Mouse (Mus musculus) CH12.LX (cell line): ENCODE measurements around the gene Vav1. TPM values are rescaled to one million over a fixed set of nuclear protein-coding genes. Genes with fewer than 3 reads are reported as not detected.

Experiments
- DNase-seq: peaks from one replicate; pipeline ENCODE4 v3.0.0-alpha.2; 2013; ENCODE audit errors: extremely low read depth
- H3K27ac ChIP-seq: 2 replicates; pipeline ENCODE4 v1.5.1; 2012; ENCODE audit warnings: low read depth, mild to moderate bottlenecking, control low read depth, moderate library complexity; ENCODE audit not compliant: insufficient read depth
- H3K27me3 ChIP-seq: replicated peaks from 2 replicates; pipeline ENCODE3; 2012; ENCODE audit warnings: inconsistent platforms
- H3K36me3 ChIP-seq, 2 experiments: replicated peaks in 1 of 2; 2 replicates each; pipeline versions ENCODE3 to v1.6.1; 2012; ENCODE audit warnings: inconsistent platforms in 1 of 2, low read length in 1 of 2, mild to moderate bottlenecking in 1 of 2, mixed read lengths in 1 of 2, moderate library complexity in 1 of 2; ENCODE audit not compliant: control insufficient read depth in 1 of 2, insufficient read depth in 1 of 2
- H3K4me1 ChIP-seq, 2 experiments: 2 replicates each; pipeline ENCODE4 v1.6.1; 2012; ENCODE audit warnings: inconsistent platforms in 1 of 2, moderate library complexity in 1 of 2; ENCODE audit not compliant: insufficient read depth in 2 of 2, control insufficient read depth in 1 of 2
- H3K4me2 ChIP-seq: 2 replicates; pipeline ENCODE4 v1.6.1; 2012; ENCODE audit warnings: low read depth, mild to moderate bottlenecking, control low read depth; ENCODE audit not compliant: poor library complexity, insufficient read depth, severe bottlenecking
- H3K4me3 ChIP-seq, 3 experiments: fragments of 150-350 bp in 1 of 3; sonication (generic) in 1 of 3; replicated peaks in 1 of 3; 2 replicates each; pipeline versions ENCODE3 to v1.5.1; 2011 to 2012; ENCODE audit warnings: low read depth in 2 of 3, low read length in 2 of 3, mild to moderate bottlenecking in 2 of 3, moderate library complexity in 2 of 3, control low read depth in 1 of 3, improper control_type of control experiment in 1 of 3, inconsistent platforms in 1 of 3, mixed read lengths in 1 of 3; ENCODE audit not compliant: poor library complexity in 1 of 3
- H3K79me2 ChIP-seq: replicated peaks from 2 replicates; pipeline ENCODE4 v1.6.1; 2012; ENCODE audit warnings: mild to moderate bottlenecking, moderate library complexity; ENCODE audit not compliant: control insufficient read depth, poor library complexity, insufficient read depth, severe bottlenecking; ENCODE audit errors: extremely low read depth
- H3K9ac ChIP-seq: 2 replicates; pipeline ENCODE4 v1.6.1; 2012; ENCODE audit warnings: low read depth, mild to moderate bottlenecking, control low read depth, moderate library complexity; ENCODE audit not compliant: insufficient read depth
- H3K9me3 ChIP-seq: replicated peaks from 2 replicates; pipeline ENCODE3; 2012; ENCODE audit warnings: low read length, inconsistent platforms, mixed read lengths
- BHLHE40 ChIP-seq: IDR thresholded peaks from 2 replicates; pipeline ENCODE4 v1.6.1; 2011; ENCODE audit warnings: mild to moderate bottlenecking, low read depth, low read length, improper control_type of control experiment
- CHD1 ChIP-seq: IDR thresholded peaks from 2 replicates; pipeline ENCODE4 v1.6.1; 2012; ENCODE audit warnings: low read depth, low read length, improper control_type of control experiment, inconsistent platforms
- CHD2 ChIP-seq: IDR thresholded peaks from 2 replicates; pipeline ENCODE4 v1.6.1; 2011; ENCODE audit warnings: low read length, improper control_type of control experiment
- CTCF ChIP-seq, 2 experiments: IDR thresholded peaks in 1 of 2; conservative IDR thresholded peaks in 1 of 2; 2 replicates each; pipeline ENCODE4 v1.5.1; 2011 to 2012; ENCODE audit warnings: low read depth in 2 of 2, low read length in 2 of 2, improper control_type of control experiment in 1 of 2, inconsistent platforms in 1 of 2, mild to moderate bottlenecking in 1 of 2, moderate library complexity in 1 of 2
- EP300 ChIP-seq: IDR thresholded peaks from 2 replicates; pipeline ENCODE4 v1.6.1; 2011; ENCODE audit warnings: low read length, improper control_type of control experiment
- ETS1 ChIP-seq: conservative IDR thresholded peaks from 2 replicates; pipeline ENCODE4 v1.6.1; 2012; ENCODE audit warnings: low read depth, mild to moderate bottlenecking, inconsistent platforms, low read length, improper control_type of control experiment, moderate library complexity
- GABPA ChIP-seq: IDR thresholded peaks from 2 replicates; pipeline ENCODE4 v1.6.1; 2012; ENCODE audit warnings: low read depth, low read length, improper control_type of control experiment, inconsistent platforms; ENCODE audit not compliant: insufficient replicate concordance
- HCFC1 ChIP-seq: IDR thresholded peaks from 2 replicates; pipeline ENCODE4 v1.6.1; 2012; ENCODE audit warnings: low read depth, mild to moderate bottlenecking, inconsistent platforms, low read length, improper control_type of control experiment
- IRF4 ChIP-seq: IDR thresholded peaks from 2 replicates; pipeline ENCODE4 v1.6.1; 2014; ENCODE audit warnings: low read depth, mild to moderate bottlenecking, inconsistent platforms, low read length, improper control_type of control experiment
- JUND ChIP-seq: conservative IDR thresholded peaks from 2 replicates; pipeline ENCODE4 v1.6.1; 2011; ENCODE audit warnings: low read depth, low read length, improper control_type of control experiment
- KAT2A ChIP-seq: IDR thresholded peaks from 2 replicates; pipeline ENCODE4 v1.6.1; 2012; ENCODE audit warnings: low read length, improper control_type of control experiment, inconsistent platforms; ENCODE audit not compliant: insufficient replicate concordance
- MAFK ChIP-seq: IDR thresholded peaks from 2 replicates; pipeline ENCODE4 v1.6.1; 2011; ENCODE audit warnings: low read length, improper control_type of control experiment; ENCODE audit not compliant: insufficient replicate concordance
- MAX ChIP-seq: IDR thresholded peaks from 2 replicates; pipeline ENCODE4 v1.6.1; 2011; ENCODE audit warnings: low read length, improper control_type of control experiment
- MAZ ChIP-seq: IDR thresholded peaks from 2 replicates; pipeline ENCODE4 v1.6.1; 2012; ENCODE audit warnings: low read depth, mild to moderate bottlenecking, inconsistent platforms, low read length, improper control_type of control experiment, moderate library complexity
- MEF2A ChIP-seq: IDR thresholded peaks from 2 replicates; pipeline ENCODE4 v1.6.1; 2014; ENCODE audit warnings: low read depth, mild to moderate bottlenecking, inconsistent platforms, low read length, improper control_type of control experiment, borderline replicate concordance
- MXI1 ChIP-seq: IDR thresholded peaks from 2 replicates; pipeline ENCODE4 v1.6.1; 2011; ENCODE audit warnings: mild to moderate bottlenecking, low read depth, low read length, improper control_type of control experiment
- NELFE ChIP-seq: IDR thresholded peaks from 2 replicates; pipeline ENCODE4 v1.6.1; 2011; ENCODE audit warnings: low read depth, low read length, improper control_type of control experiment
- NRF1 ChIP-seq: IDR thresholded peaks from 2 replicates; pipeline ENCODE4 v1.6.1; 2014; ENCODE audit warnings: low read depth, mild to moderate bottlenecking, inconsistent platforms, low read length, improper control_type of control experiment, moderate library complexity
- PAX5 ChIP-seq: IDR thresholded peaks from 2 replicates; pipeline ENCODE4 v1.6.1; 2012; ENCODE audit warnings: low read length, inconsistent platforms, mixed read lengths
- POLR2A ChIP-seq: IDR thresholded peaks from 2 replicates; pipeline ENCODE4 v1.6.1; 2011; ENCODE audit warnings: low read depth, mild to moderate bottlenecking, improper control_type of control experiment, low read length
- POLR2AphosphoS2 ChIP-seq: IDR thresholded peaks from 2 replicates; pipeline ENCODE4 v1.6.1; 2011; ENCODE audit warnings: low read depth, low read length, improper control_type of control experiment
- RAD21 ChIP-seq: IDR thresholded peaks from 2 replicates; pipeline ENCODE4 v1.6.1; 2011; ENCODE audit warnings: low read depth, mild to moderate bottlenecking, low read length, improper control_type of control experiment, moderate library complexity
- RCOR1 ChIP-seq: conservative IDR thresholded peaks from 2 replicates; pipeline ENCODE4 v1.6.1; 2012; ENCODE audit warnings: low read depth, mild to moderate bottlenecking, inconsistent platforms, low read length, improper control_type of control experiment
- SIN3A ChIP-seq: IDR thresholded peaks from 2 replicates; pipeline ENCODE4 v1.6.1; 2012; ENCODE audit warnings: low read length, improper control_type of control experiment, inconsistent platforms
- TBP ChIP-seq: conservative IDR thresholded peaks from 2 replicates; pipeline ENCODE4 v1.6.1; 2011; ENCODE audit warnings: low read depth, low read length, improper control_type of control experiment
- TCF12 ChIP-seq: IDR thresholded peaks from 2 replicates; pipeline ENCODE4 v1.6.1; 2014; ENCODE audit warnings: low read depth, mild to moderate bottlenecking, inconsistent platforms, low read length, improper control_type of control experiment
- UBTF ChIP-seq: IDR thresholded peaks from 2 replicates; pipeline ENCODE4 v1.6.1; 2012; ENCODE audit warnings: low read depth, mild to moderate bottlenecking, inconsistent platforms, low read length, improper control_type of control experiment, moderate library complexity
- ZC3H11A ChIP-seq: IDR thresholded peaks from 2 replicates; pipeline ENCODE4 v1.6.1; 2012; ENCODE audit warnings: low read depth, mild to moderate bottlenecking, inconsistent platforms, low read length, improper control_type of control experiment
- ZKSCAN1 ChIP-seq: IDR thresholded peaks from 2 replicates; pipeline ENCODE4 v1.6.1; 2012; ENCODE audit warnings: low read depth, inconsistent platforms, low read length, improper control_type of control experiment, borderline replicate concordance
- ZMIZ1 ChIP-seq: IDR thresholded peaks from 2 replicates; pipeline ENCODE4 v1.6.1; 2012; ENCODE audit warnings: low read depth, mild to moderate bottlenecking, inconsistent platforms, low read length, improper control_type of control experiment
- ZNF384 ChIP-seq: IDR thresholded peaks from 2 replicates; pipeline ENCODE4 v1.6.1; 2012; ENCODE audit warnings: low read depth, low read length, improper control_type of control experiment, inconsistent platforms
- dilution Hi-C: fragments of 300-500 bp; cut with MboI; formaldehyde crosslinking; loops from 2 replicates; pipeline ENCODE4 v1.14.3; 2020; ENCODE audit warnings: low sequenced_read_pairs; ENCODE audit not compliant: extremely low pct_unique_long_range_greater_than_20kb, extremely low pct_ligation_motif_present
- in situ Hi-C: fragments of 300-500 bp; cut with MboI; formaldehyde crosslinking; loops from 3 replicates; pipeline ENCODE4 v1.14.3; 2019; ENCODE audit warnings: low sequenced_read_pairs, low pct_ligation_motif_present, low pct_unique_long_range_greater_than_20kb, mixed read lengths
- polyA plus RNA-seq: library from polyadenylated mRNA; unstranded; fragments of >175 nt; gene quantifications from 2 replicates; pipeline ENCODE4 v1.2.1, GENCODE M21; 2012; ENCODE audit warnings: low read depth; ENCODE audit not compliant: insufficient read length
- total RNA-seq, 2 experiments: library from RNA; depleted of rRNA; stranded (reverse); fragments of 300-350 nt in 1 of 2; fragments of >200 nt in 1 of 2; gene quantifications; 2 replicates each; pipeline ENCODE4 v1.2.3; 2012 to 2014

The Vav1 gene
- total and polyA plus RNA-seq, 3 experiments: 60.3 to 90.9 (median 84.3) TPM

DNA sequence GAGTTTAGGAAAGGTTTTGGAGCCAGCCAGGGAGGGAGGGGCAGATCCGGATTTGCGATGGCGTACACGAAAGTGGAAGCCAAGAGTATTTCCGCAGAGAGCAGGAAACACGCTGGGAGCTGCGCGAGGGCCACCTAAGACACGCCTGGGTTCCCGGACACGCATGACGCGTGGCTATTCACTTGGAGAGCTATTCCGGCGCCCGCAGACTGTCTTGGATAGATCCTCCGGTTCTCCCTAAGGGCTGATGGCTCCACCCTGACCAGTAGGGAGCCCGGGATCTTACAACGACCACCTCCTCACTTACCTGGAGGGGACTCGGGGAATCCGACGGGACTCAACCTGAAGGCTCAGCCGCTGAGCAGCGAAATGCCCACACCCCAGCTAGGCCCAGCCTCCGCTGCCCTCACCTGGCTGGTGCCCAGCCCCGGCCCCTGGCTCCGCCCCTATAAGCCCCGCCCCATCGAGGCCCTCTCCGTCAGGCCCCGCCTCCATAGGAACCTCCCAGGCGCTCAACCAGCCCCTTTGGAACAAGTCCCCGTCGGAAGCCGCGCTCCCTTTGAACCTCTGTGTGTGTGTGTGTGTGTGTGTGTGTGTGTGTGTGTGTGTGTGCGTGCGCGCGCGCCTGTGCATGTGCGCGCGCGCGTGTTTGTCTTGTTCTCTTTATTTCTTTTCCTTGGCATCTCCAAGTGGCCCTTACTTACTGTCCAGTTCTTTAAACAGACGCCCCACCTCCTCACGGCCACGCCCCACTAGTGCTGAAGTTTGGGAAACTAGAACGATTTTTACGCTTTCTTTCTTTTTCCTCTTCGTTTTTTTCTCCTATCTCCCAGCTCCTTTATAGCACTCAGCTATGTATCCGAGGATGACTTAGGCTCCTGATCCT lies 3.5 kb upstream of the Vav1 start:
- H3K27me3 ChIP-seq: peaks cover 3% of the 10 kb centered on the region
- peaks cover 11 to 35% of the 10 kb centered on the region in 2 experiments; a peak in 3 of 4 replicates for H3K4me1 ChIP-seq
- dilution Hi-C loops: no loop called here

GRCm38 (mm10) chr17:57275997-57276351 lies 2.9 kb upstream of the Vav1 start:
- H3K4me1 ChIP-seq: peaks cover 11 to 41% of the 10 kb centered on the region in 2 experiments; a peak in 3 of 4 replicates
- peak overlapping the region; percentile 1; the same call in 1 of the 2 replicates for H3K27ac ChIP-seq
- peak overlapping the region; percentile 61 to 74 (median 62) for H3K4me3 ChIP-seq
- no peaks in the 10 kb centered on the region for H3K36me3 ChIP-seq
- no peaks in the 10 kb centered on the region for H3K9me3 ChIP-seq
- dilution Hi-C loops: no loop called here
- peak overlapping the region; percentile 87 for H3K4me2 ChIP-seq
- peaks cover 10% of the 10 kb centered on the region for H3K79me2 ChIP-seq
- in situ Hi-C loops: no loop called here
- peaks cover 3% of the 10 kb centered on the region for H3K27me3 ChIP-seq
- H3K9ac ChIP-seq: peak overlapping the region; percentile 17; the same call in 1 of the 2 replicates
- TF ChIP-seq ZNF384 (no peak), SIN3A (0 out of 2 replicates have a peak, but pooled peaks have one; percentile 14)
- DNase-seq: no peak

More for the DNA sequence above, 3.5 kb upstream of the Vav1 start:
- Histone ChIP-seq H3K4me3 (peak overlapping the region; percentile 61 to 69 (median 62)), H3K4me2 (peak overlapping the region; percentile 87), H3K9me3 (no peaks in the 10 kb centered on the region), H3K79me2 (peaks cover 4% of the 10 kb centered on the region; the same call in 1 of the 2 replicates), H3K9ac (peak overlapping the region; percentile 24; the same call in 1 of the 2 replicates), H3K27ac (no peak overlapping the region), H3K36me3 (no peaks in the 10 kb centered on the region)
- in situ Hi-C loops: no loop called here
- peak; percentile 81 for DNase-seq
- TF ChIP-seq CTCF (conservative IDR thresholded peaks at IDR 0.05 in 1 of 2, IDR thresholded peaks at IDR 0.05 in 1 of 2; ENCODE audit: low read depth in 2 of 2, low read length in 2 of 2) (no peak), MAZ (no peak), MAFK (no peak), ZC3H11A (no peak), EP300 (no peak), MEF2A (no peak), CHD2 (no peak), ZNF384 (no peak), ZKSCAN1 (no peak), JUND (no peak), NRF1 (no peak; the same call in 1 of the 2 replicates), ZMIZ1 (no peak), KAT2A (no peak), GABPA (no peak), UBTF (no peak), NELFE (no peak), POLR2A (peak; percentile 51), SIN3A (peak; percentile 21; the same call in 1 of the 2 replicates), HCFC1 (no peak), RAD21 (no peak), TCF12 (0 out of 2 replicates have a peak, but pooled peaks have one; percentile 27), ETS1 (no peak), IRF4 (no peak), PAX5 (no peak), POLR2AphosphoS2 (no peak), CHD1 (no peak), TBP (no peak), BHLHE40 (no peak), MAX (no peak), RCOR1 (no peak), MXI1 (peak; percentile 37; the same call in 1 of the 2 replicates)
